Mouse (Mus musculus) heart, embryonic 14.5 days (tissue): ENCODE measurements around the gene Mapk8ip1. TPM values are rescaled to one million over a fixed set of nuclear protein-coding genes. Genes with fewer than 3 reads are reported as not detected.

Source experiments
- ATAC-seq: fragments of 200-750 bp; cut with Nextera tagmentation; 2 replicates; pipeline ENCODE4 v1.8.0; 2017; ENCODE audit warnings: low read depth, moderate TSS enrichment; ENCODE audit not compliant: insufficient number of reproducible peaks, insufficient read depth, low FRiP score
- H3K27ac ChIP-seq, 2 experiments: fragments of 200-500 bp in 1 of 2; fragments of 300-500 bp in 1 of 2; sonication (generic) in 1 of 2; replicated peaks in 1 of 2; 2 replicates each; pipeline ENCODE4 v1.5.1; 2012 to 2014; ENCODE audit warnings: low read depth in 2 of 2, low read length in 2 of 2, control low read depth in 1 of 2, mild to moderate bottlenecking in 1 of 2, mixed read lengths in 1 of 2; ENCODE audit not compliant: control insufficient read depth in 1 of 2, insufficient read depth in 1 of 2
- H3K27me3 ChIP-seq: fragments of 300-500 bp; sonication (generic); 2 replicates; pipeline ENCODE4 v1.6.1; 2014; ENCODE audit warnings: mild to moderate bottlenecking, low read length, control low read depth; ENCODE audit not compliant: control insufficient read depth, insufficient read depth
- H3K36me3 ChIP-seq: fragments of 300-500 bp; sonication (generic); 2 replicates; pipeline ENCODE4 v1.6.1; 2014; ENCODE audit warnings: mild to moderate bottlenecking, control low read depth, low read length, mixed read lengths; ENCODE audit not compliant: control insufficient read depth, insufficient read depth
- H3K4me1 ChIP-seq, 2 experiments: fragments of 200-500 bp in 1 of 2; fragments of 300-500 bp in 1 of 2; sonication (generic) in 1 of 2; 2 replicates each; pipeline ENCODE4 v1.6.1; 2012 to 2014; ENCODE audit warnings: low read length in 2 of 2, control low read depth in 1 of 2, mixed read lengths in 1 of 2; ENCODE audit not compliant: control insufficient read depth in 2 of 2, insufficient read depth in 2 of 2
- H3K4me2 ChIP-seq: fragments of 300-500 bp; sonication (generic); 2 replicates; pipeline ENCODE4 v1.6.1; 2014; ENCODE audit warnings: mild to moderate bottlenecking, low read length
- H3K4me3 ChIP-seq, 2 experiments: fragments of 200-500 bp in 1 of 2; fragments of 300-500 bp in 1 of 2; sonication (generic) in 1 of 2; 2 replicates each; pipeline ENCODE4 v1.5.1; 2012 to 2014; ENCODE audit warnings: low read length in 2 of 2, mild to moderate bottlenecking in 2 of 2, control low read depth in 1 of 2, low read depth in 1 of 2, moderate library complexity in 1 of 2; ENCODE audit not compliant: control insufficient read depth in 1 of 2, insufficient read depth in 1 of 2
- H3K9ac ChIP-seq: fragments of 300-500 bp; sonication (generic); 2 replicates; pipeline ENCODE4 v1.6.1; 2014; ENCODE audit warnings: mild to moderate bottlenecking, low read length
- H3K9me3 ChIP-seq: fragments of 300-500 bp; sonication (generic); 2 replicates; pipeline ENCODE4 v1.6.1; 2016; ENCODE audit warnings: low read length, control low read depth; ENCODE audit not compliant: control insufficient read depth
- WGBS: fragments of 180-500 bp; shearing (Covaris S2); extraction: QIAGEN DNeasy Blood & Tissue Kit; methylation state at CpG from one replicate; pipeline ENCODE4 v1.1.7; 2014; 5-methylcytosine and 5-hydroxymethylcytosine counted together
- polyA plus RNA-seq: library from polyadenylated mRNA; unstranded; fragments of >200 nt; fragmentation: Nextera tagmentation; extraction: Ambion mirVana; gene quantifications from 2 replicates; pipeline ENCODE4 v1.2.1, GENCODE M21; 2014

Mapk8ip1 gene
- polyA plus RNA-seq, 1 experiment from 2014 or later, result 2.9 TPM

DNA sequence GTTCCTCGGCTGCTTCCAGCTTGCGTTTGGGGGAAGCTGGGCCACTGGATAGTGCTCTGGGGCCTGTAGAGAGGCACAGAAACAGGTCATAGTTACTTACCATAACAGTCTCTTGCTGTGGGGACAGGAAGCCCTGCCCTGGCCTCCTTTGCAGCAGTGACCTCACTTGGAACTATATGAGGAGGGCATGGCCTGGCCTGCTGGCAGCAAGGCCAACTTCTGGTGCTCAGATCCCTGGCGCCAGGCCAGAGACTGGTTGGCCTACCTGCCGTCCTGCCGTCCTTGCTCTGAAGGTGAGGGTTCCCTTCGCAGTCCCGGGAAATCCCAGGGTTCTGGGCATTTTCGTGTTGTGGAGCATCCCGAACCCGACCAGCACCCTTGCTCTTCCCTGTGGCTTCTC lies 10.6 kb upstream of the Mapk8ip1 start:
- Histone ChIP-seq H3K27me3 (no peaks in the 10 kb centered on the region), H3K4me1 (no peaks in the 10 kb centered on the region), H3K4me2 (no peak overlapping the region), H3K27ac (no peak overlapping the region), H3K36me3 (peaks cover 99% of the 10 kb centered on the region), H3K4me3 (no peak overlapping the region), H3K9me3 (no peaks in the 10 kb centered on the region), H3K9ac (no peak overlapping the region)
- ATAC-seq, result no peak
- WGBS, result 89% methylated on average over 10 of the region's 10 CpGs

GRCm38 (mm10) chr2:92408309-92409045 lies 7.4 kb upstream of the Mapk8ip1 start:
- Histone ChIP-seq H3K36me3 (peaks cover 89% of the 10 kb centered on the region), H3K4me3 (no peak overlapping the region), H3K9ac (no peak overlapping the region), H3K4me1 (no peaks in the 10 kb centered on the region), H3K27ac (no peak overlapping the region), H3K9me3 (no peaks in the 10 kb centered on the region), H3K27me3 (no peaks in the 10 kb centered on the region), H3K4me2 (no peak overlapping the region)
- WGBS, result 87% methylated on average over 18 of the region's 18 CpGs
- no peak for ATAC-seq

DNA sequence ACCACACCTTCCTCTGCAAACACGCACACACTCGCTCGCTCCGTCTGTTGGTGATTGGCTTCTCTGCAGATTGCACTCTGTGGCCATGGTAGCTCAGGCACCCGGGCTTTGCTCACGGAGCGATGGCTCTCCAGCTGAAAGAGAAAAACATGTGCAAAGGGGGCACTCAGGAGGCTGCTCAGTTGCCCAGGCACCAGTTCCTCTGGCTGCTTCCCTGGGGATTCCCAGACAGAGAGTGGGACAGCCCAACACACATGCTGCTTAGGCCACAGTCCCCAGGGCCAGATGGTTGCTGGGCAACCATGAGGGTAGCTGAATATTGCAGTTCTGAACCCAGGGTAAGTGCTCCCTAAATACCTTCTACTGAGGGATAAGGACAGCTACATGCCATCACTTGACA lies 4.6 kb upstream of the Mapk8ip1 start:
- Histone ChIP-seq H3K4me2 (no peak overlapping the region), H3K27ac (no peak overlapping the region), H3K4me3 (no peak overlapping the region), H3K27me3 (peaks cover 3% of the 10 kb centered on the region; the same call in 1 of the 2 replicates), H3K36me3 (peaks cover 61% of the 10 kb centered on the region), H3K9ac (no peak overlapping the region), H3K4me1 (peaks cover 2% of the 10 kb centered on the region in 2 experiments; a peak in 1 of 4 replicates), H3K9me3 (no peaks in the 10 kb centered on the region)
- 92% methylated on average over 7 of the region's 7 CpGs for whole genome bisulfite sequencing
- ATAC-seq, result no peak

DNA sequence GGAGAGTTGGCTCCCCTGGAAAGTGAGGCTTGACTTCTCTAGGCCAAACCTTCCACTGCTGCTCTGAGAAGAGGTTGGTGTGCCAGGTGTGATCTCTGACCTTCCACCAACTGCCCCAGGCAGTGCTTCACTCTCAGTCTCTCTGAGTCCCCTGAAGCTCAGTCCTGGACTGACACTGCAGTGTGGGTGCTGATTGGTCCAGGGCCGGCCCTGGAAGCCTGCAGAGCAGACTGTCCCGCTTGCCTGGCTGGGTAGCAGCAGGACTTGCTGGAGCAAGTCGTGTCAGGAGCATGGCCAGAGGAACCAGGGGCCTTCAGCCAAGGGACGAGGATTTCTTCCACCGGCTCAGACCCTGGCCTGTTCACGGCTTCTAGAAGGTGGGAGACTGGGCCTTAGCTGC lies 3.7 kb upstream of the Mapk8ip1 start:
- peaks cover 52% of the 10 kb centered on the region for H3K36me3 ChIP-seq
- WGBS, result 80% methylated on average over 6 of the region's 6 CpGs
- H3K4me3 ChIP-seq, result no peak overlapping the region
- ATAC-seq, result no peak
- H3K9ac ChIP-seq, result no peak overlapping the region
- peaks cover 3% of the 10 kb centered on the region in 2 experiments; a peak in 1 of 4 replicates for H3K4me1 ChIP-seq
- peaks cover 8% of the 10 kb centered on the region; the same call in 1 of the 2 replicates for H3K27me3 ChIP-seq
- H3K4me2 ChIP-seq, result no peak overlapping the region
- no peaks in the 10 kb centered on the region for H3K9me3 ChIP-seq
- no peak overlapping the region for H3K27ac ChIP-seq

DNA sequence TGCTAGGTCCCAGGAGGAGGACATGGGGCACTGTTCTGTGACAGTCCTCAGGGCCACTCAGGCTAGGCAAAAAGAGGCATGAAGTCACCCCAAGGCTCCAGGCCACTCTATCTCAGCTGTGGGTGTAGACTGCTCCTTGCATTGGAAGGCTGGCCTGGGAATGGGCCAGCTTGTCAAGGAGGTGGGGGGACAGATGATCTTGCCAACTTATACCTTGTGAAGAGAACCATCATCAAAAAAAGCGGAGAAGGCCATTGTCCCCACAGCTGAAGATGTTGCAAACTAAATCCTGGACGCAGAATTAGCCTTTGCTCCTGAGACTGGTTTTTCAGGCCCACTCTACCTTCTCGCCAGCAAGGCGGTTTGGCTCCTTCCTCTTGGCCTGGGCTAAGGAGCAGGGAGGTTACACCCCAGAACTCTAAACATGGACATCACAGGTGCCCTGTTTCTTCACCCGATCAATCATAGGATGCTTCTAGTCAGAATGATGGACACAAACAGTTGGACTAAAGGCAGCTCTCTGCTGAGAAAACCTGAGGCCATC lies 2.8 kb upstream of the Mapk8ip1 start:
- Histone ChIP-seq H3K9ac (no peak overlapping the region), H3K4me3 (no peak overlapping the region), H3K4me1 (peaks cover 3% of the 10 kb centered on the region in 2 experiments; a peak in 1 of 4 replicates), H3K9me3 (no peaks in the 10 kb centered on the region), H3K27ac (no peak overlapping the region), H3K27me3 (peaks cover 8% of the 10 kb centered on the region; the same call in 1 of the 2 replicates), H3K36me3 (peaks cover 43% of the 10 kb centered on the region), H3K4me2 (no peak overlapping the region)
- no peak for ATAC-seq
- WGBS, result 89% methylated on average over 5 of the region's 5 CpGs

DNA sequence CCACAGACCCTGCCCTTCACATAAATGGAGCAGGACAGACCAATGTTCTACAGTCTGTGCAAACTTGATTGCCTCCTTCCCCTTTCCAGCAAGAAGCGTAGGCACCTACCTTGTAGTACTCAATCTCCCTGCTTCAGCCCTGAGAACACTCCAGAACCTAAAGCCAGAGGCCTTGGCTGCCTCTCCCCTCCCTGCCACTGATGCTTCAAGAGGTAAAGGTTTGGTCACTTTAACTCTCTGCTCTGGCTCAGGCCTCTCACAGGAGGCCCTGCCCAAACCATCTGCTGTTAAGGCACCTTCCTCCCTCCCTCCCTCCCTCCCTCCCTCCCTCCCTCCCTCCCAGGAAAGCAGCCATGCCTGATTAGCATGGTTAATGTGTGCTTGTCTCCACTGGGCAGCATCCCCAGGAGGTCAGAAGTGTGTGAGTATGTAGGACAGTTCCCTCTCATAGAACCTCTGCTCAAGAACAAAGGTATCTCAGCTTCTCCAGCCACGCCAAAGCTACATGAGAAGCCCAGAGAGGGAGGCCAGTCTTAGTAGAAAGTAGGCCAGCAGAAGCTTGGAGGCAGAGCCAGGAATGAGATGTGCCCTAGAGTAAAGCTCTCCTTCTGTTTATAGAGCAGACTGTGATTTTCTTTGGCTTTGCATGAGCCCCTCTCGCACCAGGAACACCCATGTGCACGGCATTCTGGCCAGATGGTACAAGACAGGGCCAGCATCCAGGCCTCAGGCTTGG lies 1.7 kb upstream of the Mapk8ip1 start:
- 76% methylated on average over 4 of the region's 4 CpGs for WGBS

DNA sequence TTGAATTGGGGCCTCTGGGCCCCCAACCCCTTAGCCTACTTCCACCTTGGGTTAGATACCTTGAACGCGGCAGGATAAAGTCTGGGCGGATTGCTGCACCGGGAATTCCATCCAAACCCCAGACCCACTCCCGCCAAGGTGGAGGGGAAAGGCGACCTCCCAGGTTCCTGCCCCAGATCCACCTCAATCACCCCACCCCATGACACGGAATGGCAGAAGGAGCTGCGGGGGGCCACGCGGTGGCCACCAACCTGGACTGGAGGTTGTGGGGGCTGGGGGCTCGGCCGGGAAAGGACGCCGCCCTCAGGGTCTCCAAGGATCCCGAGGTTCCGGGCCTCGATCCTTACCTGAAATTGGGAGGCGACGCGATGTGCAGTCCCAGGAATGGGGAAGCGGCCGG lies 381 bp downstream of the Mapk8ip1 start:
- Histone ChIP-seq H3K9ac (peak overlapping the region; percentile 64), H3K4me1 (peaks cover 3% of the 10 kb centered on the region in 2 experiments; a peak in 1 of 4 replicates), H3K4me2 (peak overlapping the region; percentile 92), H3K4me3 (peak overlapping the region; percentile 50 to 63), H3K27me3 (peaks cover 8% of the 10 kb centered on the region), H3K9me3 (no peaks in the 10 kb centered on the region), H3K36me3 (peaks cover 12% of the 10 kb centered on the region), H3K27ac (no peak overlapping the region)
- no peak for ATAC-seq
- 5% methylated on average over 19 of the region's 22 CpGs for WGBS

More for the DNA sequence above, 1.7 kb upstream of the Mapk8ip1 start:
- Histone ChIP-seq H3K4me2 (no peak overlapping the region), H3K36me3 (peaks cover 32% of the 10 kb centered on the region), H3K9ac (no peak overlapping the region), H3K9me3 (no peaks in the 10 kb centered on the region), H3K4me1 (peaks cover 3% of the 10 kb centered on the region in 2 experiments; a peak in 1 of 4 replicates), H3K27me3 (peaks cover 8% of the 10 kb centered on the region; the same call in 1 of the 2 replicates), H3K4me3 (no peak overlapping the region), H3K27ac (no peak overlapping the region)
- no peak for ATAC-seq
